Mouse (Mus musculus): ENCODE data around the gene Nlrp2.

DNA sequence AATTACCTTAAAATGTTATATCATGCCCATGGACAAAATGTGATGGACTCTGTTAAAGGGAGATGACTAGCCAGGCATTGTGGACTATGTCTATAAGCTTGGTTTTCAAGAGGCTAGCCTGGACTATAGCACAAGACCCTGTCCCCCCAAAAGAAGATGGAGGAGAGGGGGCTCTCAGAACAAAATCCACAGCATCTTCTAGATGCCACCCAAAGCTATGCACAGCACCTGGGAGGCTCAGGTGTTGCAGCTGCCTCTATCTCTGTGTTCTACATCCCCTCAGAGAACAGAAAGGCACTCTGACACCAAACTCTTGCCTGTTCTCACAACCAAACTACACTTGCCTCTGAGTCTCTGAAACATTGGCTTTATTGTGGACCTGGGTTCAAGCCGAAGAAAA lies 598 bp downstream of the Nlrp2 start, which contains the start of gene Gm5065:
- TF ChIP-seq HCFC1 (IDR thresholded peaks at IDR 0.05; ENCODE audit: borderline replicate concordance, insufficient read depth, low read length) = no peak
- TF ChIP-seq CHD2 (IDR thresholded peaks at IDR 0.05; ENCODE audit: low read depth, low read length) = no peak
- TF ChIP-seq ZC3H11A (IDR thresholded peaks at IDR 0.05; ENCODE audit: borderline replicate concordance, low read depth, low read length) = no peak
